Mouse (Mus musculus) kidney, adult 2 months (tissue): ENCODE data around the gene Zswim4. TPM values are rescaled to one million over a fixed set of nuclear protein-coding genes. Genes with fewer than 3 reads are reported as not detected.

Experiments used
- DNase-seq: peaks from one replicate; pipeline ENCODE4 v3.0.0; 2021
- H3K27ac ChIP-seq: fragments of 200-500 bp; 2 replicates; pipeline ENCODE4 v1.5.1; 2012; ENCODE audit warnings: low read depth, low read length, control low read depth, inconsistent platforms; ENCODE audit not compliant: insufficient read depth
- H3K27me3 ChIP-seq: fragments of 200-500 bp; replicated peaks from 2 replicates; pipeline ENCODE4 v1.6.1; 2012; ENCODE audit warnings: mild to moderate bottlenecking, moderate library complexity, low read length, inconsistent platforms; ENCODE audit not compliant: control insufficient read depth, insufficient read depth
- H3K36me3 ChIP-seq: fragments of 200-500 bp; 2 replicates; pipeline ENCODE4 v1.6.1; 2012; ENCODE audit warnings: mild to moderate bottlenecking, moderate library complexity, low read length, inconsistent platforms; ENCODE audit not compliant: control insufficient read depth, insufficient read depth
- H3K4me1 ChIP-seq: fragments of 200-500 bp; 2 replicates; pipeline ENCODE4 v1.6.1; 2011; ENCODE audit warnings: low read length; ENCODE audit not compliant: control insufficient read depth, insufficient read depth
- H3K4me3 ChIP-seq: fragments of 200-500 bp; 2 replicates; pipeline ENCODE4 v1.5.1; 2011; ENCODE audit warnings: mild to moderate bottlenecking, low read depth, low read length, control low read depth; ENCODE audit not compliant: insufficient read depth
- CTCF ChIP-seq: fragments of 200-500 bp; conservative IDR thresholded peaks from 2 replicates; pipeline ENCODE4 v1.5.1; 2011; ENCODE audit warnings: low read depth, mild to moderate bottlenecking, control low read depth, low read length, moderate library complexity, mixed read lengths; ENCODE audit not compliant: insufficient read depth, insufficient read length
- POLR2A ChIP-seq: fragments of 200-500 bp; IDR thresholded peaks from one replicate; pipeline ENCODE4 v1.6.1; 2011; ENCODE audit warnings: low read depth, low read length, control low read depth
- WGBS: fragments of 180-500 bp; shearing (Covaris S2); methylation state at CpG from one replicate; pipeline ENCODE4 v1.1.7; 2018; 5-methylcytosine and 5-hydroxymethylcytosine counted together
- polyA plus RNA-seq: library from polyadenylated mRNA; depleted of rRNA; stranded (reverse); fragments of >200 nt; gene quantifications from 2 replicates; pipeline ENCODE4 v1.2.3, GENCODE M21; 2012

Gene Zswim4
- polyA plus RNA-seq, 1 experiment: 9.2 TPM

- WGBS: 80% methylated on average over 3 of the region's 3 CpGs
- H3K27ac ChIP-seq: no peak overlapping the region
- TF ChIP-seq CTCF: no peak
- no peak for TF ChIP-seq POLR2A
- DNase-seq: no peak
- no peak overlapping the region for H3K4me3 ChIP-seq
- H3K4me1 ChIP-seq: peaks cover 16% of the 10 kb centered on the region
- H3K36me3 ChIP-seq: no peaks in the 10 kb centered on the region
- H3K27me3 ChIP-seq: no peaks in the 10 kb centered on the region
Measured at GRCm38 (mm10) chr8:84211202-84211601, 25.7 kb downstream of the Zswim4 start.

- Histone ChIP-seq H3K4me1 (peaks cover 16% of the 10 kb centered on the region), H3K4me3 (no peak overlapping the region), H3K27me3 (no peaks in the 10 kb centered on the region), H3K27ac (no peak overlapping the region), H3K36me3 (no peaks in the 10 kb centered on the region)
- peak; percentile 79 for DNase-seq
- no peak for TF ChIP-seq POLR2A
- peak; percentile 78 for TF ChIP-seq CTCF
- WGBS: 59% methylated on average over 34 of the region's 34 CpGs
Measured at GRCm38 (mm10) chr8:84210167-84210791, 26.6 kb downstream of the Zswim4 start.

GRCm38 (mm10) chr8:84208381-84209380 lies 28.2 kb downstream of the Zswim4 start:
- H3K27me3 ChIP-seq: no peaks in the 10 kb centered on the region
- no peak for TF ChIP-seq POLR2A
- no peak for TF ChIP-seq CTCF
- 31% methylated on average over 17 of the region's 17 CpGs for WGBS
- no peak overlapping the region for H3K4me3 ChIP-seq
- H3K27ac ChIP-seq: peak overlapping the region; percentile 64
- H3K4me1 ChIP-seq: peaks cover 16% of the 10 kb centered on the region
- no peaks in the 10 kb centered on the region for H3K36me3 ChIP-seq
- peak; percentile 56 for DNase-seq

- no peak overlapping the region for H3K4me3 ChIP-seq
- DNase-seq: peak; percentile 76
- H3K27me3 ChIP-seq: no peaks in the 10 kb centered on the region
- H3K4me1 ChIP-seq: peaks cover 16% of the 10 kb centered on the region
- H3K27ac ChIP-seq: peak overlapping the region; percentile 64
- TF ChIP-seq CTCF (no peak), POLR2A (no peak)
- no peaks in the 10 kb centered on the region for H3K36me3 ChIP-seq
- WGBS: 54% methylated on average over 6 of the region's 7 CpGs
Measured at GRCm38 (mm10) chr8:84207811-84208210, 29.0 kb downstream of the Zswim4 start.

GRCm38 (mm10) chr8:84206666-84207065 lies 30.2 kb downstream of the Zswim4 start:
- Histone ChIP-seq H3K27ac (no peak overlapping the region), H3K4me1 (peaks cover 16% of the 10 kb centered on the region)
- WGBS: 94% methylated on average over 3 of the region's 3 CpGs

GRCm38 (mm10) chr8:84205073-84205472 lies 31.8 kb downstream of the Zswim4 start:
- Histone ChIP-seq H3K4me1 (peaks cover 16% of the 10 kb centered on the region), H3K27ac (no peak overlapping the region), H3K4me3 (no peak overlapping the region), H3K27me3 (no peaks in the 10 kb centered on the region), H3K36me3 (no peaks in the 10 kb centered on the region)
- no peak for TF ChIP-seq POLR2A
- no peak for DNase-seq
- 93% methylated on average over 5 of the region's 5 CpGs for WGBS

More at GRCm38 (mm10) chr8:84206666-84207065, 30.2 kb downstream of the Zswim4 start:
- no peaks in the 10 kb centered on the region for H3K36me3 ChIP-seq
- H3K27me3 ChIP-seq: no peaks in the 10 kb centered on the region
- DNase-seq: no peak
- TF ChIP-seq POLR2A: no peak
- no peak for TF ChIP-seq CTCF
- H3K4me3 ChIP-seq: no peak overlapping the region
